ENCODE assay signal across 9 mouse cellular contexts in genomic region chr1:164762276-164762675, GRCm38 (mm10). TPM values are rescaled to one million over a fixed set of nuclear protein-coding genes. Genes with fewer than 3 reads are reported as not detected.
DNase-seq lines count a peak whose midpoint lies in the region; ATAC-seq and TF ChIP-seq lines count a peak whose summit lies in the region.
"Had no signal": no experiment of that assay in that cellular context is flagged by ENCODE, and none has a peak within 500 bp of the region (broad histone marks: within the 10 kb centered on the region; RNA-seq: fewer than 3 reads in every experiment).

No protein-coding gene starts in this region.

- H3K27ac ChIP-seq in spleen, adult 2 months (ENCODE audit: insufficient read depth, low read length), result no peak overlapping the region
- no peak overlapping the region for H3K27ac ChIP-seq in hindbrain, embryonic 10.5 days

- peak; percentile 74 to 79 for ATAC-seq in hematopoietic stem cell, adult 5-6 weeks (replicated peaks in 1 of 2; ENCODE audit: insufficient read depth in 1 of 2, low FRiP score in 2 of 2, low TSS enrichment in 1 of 2, low read depth in 1 of 2, poor library complexity in 2 of 2, severe bottlenecking in 2 of 2)

- no peak overlapping the region for H3K4me3 ChIP-seq in spleen, adult 2 months (ENCODE audit: extremely low read depth, insufficient read depth, insufficient read length)
- no peak overlapping the region for H3K4me3 ChIP-seq in hindbrain, embryonic 10.5 days
- H3K4me3 ChIP-seq: erythroblast, embryonic 14.5 days had no signal

- peak; percentile 28 for DNase-seq in embryo, embryonic 10 days (ENCODE audit: low spot score)
- no peak for DNase-seq in embryo, embryonic 9.5 days (ENCODE audit: extremely low spot score)
- peak in 1 of 2 experiments; percentile 8 for DNase-seq in spleen, adult 2 months (ENCODE audit: low read depth in 1 of 2, low spot score in 2 of 2)
- no peak for DNase-seq in spleen, postnatal 4 days (ENCODE audit: low spot score in 2 of 2)
- peak; percentile 38 for DNase-seq in naive thymus-derived CD4-positive, alpha-beta T cell, adult 2 months (ENCODE audit: low read depth)
- no peak for DNase-seq in neural tube, embryonic 10.5 days (ENCODE audit: extremely low spot score, low spot score)
- DNase-seq in hindbrain, embryonic 10.5 days (ENCODE audit: low spot score), result no peak

- H3K36me3 ChIP-seq in spleen, adult 2 months (ENCODE audit: control insufficient read depth, insufficient read depth, low read length), result no peaks in the 10 kb centered on the region
- H3K36me3 ChIP-seq in hindbrain, embryonic 10.5 days, result no peaks in the 10 kb centered on the region

- TF ChIP-seq POLR2A in spleen, adult 2 months (IDR thresholded peaks at IDR 0.05; ENCODE audit: low read depth, low read length), result no peak

- no peaks in the 10 kb centered on the region for H3K27me3 ChIP-seq in spleen, adult 2 months (ENCODE audit: control insufficient read depth, insufficient read depth, low read length)
- H3K27me3 ChIP-seq in hindbrain, embryonic 10.5 days (ENCODE audit: insufficient read depth, poor library complexity, severe bottlenecking), result no peaks in the 10 kb centered on the region

- H3K4me1 ChIP-seq in spleen, adult 2 months (ENCODE audit: control insufficient read depth, insufficient read depth, insufficient read length), result no peaks in the 10 kb centered on the region; the same call in 1 of the 2 replicates
- H3K4me1 ChIP-seq in hindbrain, embryonic 10.5 days (replicated peaks), result no peaks in the 10 kb centered on the region

- no peaks in the 10 kb centered on the region for H3K9me3 ChIP-seq in hindbrain, embryonic 10.5 days

- peak; percentile 32; the same call in 1 of the 2 replicates for TF ChIP-seq CTCF in spleen, adult 2 months (IDR thresholded peaks at IDR 0.05; ENCODE audit: extremely low read depth, insufficient read depth, insufficient read length, insufficient replicate concordance)

- WGBS in spleen, adult 2 months, result 53% methylated on average over 2 of the region's 2 CpGs
- WGBS in hindbrain, embryonic 10.5 days, result 61% methylated on average over 2 of the region's 2 CpGs

RNA-seq across cellular contexts. Expression of gene Dpt, which starts 34.2 kb away (rescaled TPM):
- 6.0 and 10.5 TPM in 2 replicates for polyA plus RNA-seq in spleen, adult 2 months (2012; rRNA removed)
- not detected in 2 replicates for total RNA-seq in hematopoietic stem cell, adult 5-6 weeks (2017)
- not detected in 2 replicates for polyA plus RNA-seq in hindbrain, embryonic 10.5 days (2016; fragmentation: Nextera tagmentation; extraction: Ambion mirVana)

Comparison
In these comparisons a context has a peak if more than half of its experiments do, and no peak if none do; other contexts are left out.
1. DNase-seq: peak in embryo, embryonic 10 days (single experiment) and naive thymus-derived CD4-positive, alpha-beta T cell, adult 2 months (single experiment); none in embryo, embryonic 9.5 days (single experiment), spleen, postnatal 4 days (0 of 2), neural tube, embryonic 10.5 days (single experiment) and hindbrain, embryonic 10.5 days (single experiment).